In the genomic region with DNA sequence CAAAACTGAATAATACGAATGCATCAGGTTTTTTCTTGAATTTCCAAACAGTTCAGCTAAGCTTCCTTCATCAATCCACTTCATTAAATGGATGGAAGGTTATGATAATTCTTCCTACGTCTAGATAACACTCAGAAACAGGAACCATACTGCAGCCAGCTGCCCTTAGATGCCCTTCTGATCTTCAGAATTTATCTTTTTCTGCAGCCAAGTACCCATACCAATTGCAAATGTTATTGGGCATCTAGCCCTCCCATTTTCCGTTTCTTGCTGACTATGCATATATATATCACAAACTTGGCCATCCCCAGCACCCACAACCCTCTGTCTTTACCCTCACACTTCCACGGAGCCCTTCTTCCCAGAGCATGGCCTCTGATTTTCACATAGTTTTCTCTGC, we compare ENCODE assay signal across 19 mouse cellular contexts. TPM values are rescaled to one million over a fixed set of nuclear protein-coding genes. Genes with fewer than 3 reads are reported as not detected.
A peak's percentile ranks its signal among the peaks of the same experiment; 100 is the strongest.
DNase-seq lines count a peak whose midpoint lies in the region; ATAC-seq and TF ChIP-seq lines count a peak whose summit lies in the region.
"Had no signal": no experiment of that assay in that cellular context is flagged by ENCODE, and none has a peak within 500 bp of the region (broad histone marks: within the 10 kb centered on the region; RNA-seq: fewer than 3 reads in every experiment).

No protein-coding gene starts in this region.

- H3K4me2 ChIP-seq in CH12.LX (ENCODE audit: insufficient read depth, low read depth, poor library complexity, severe bottlenecking) = no peak overlapping the region
- peak overlapping the region; percentile 46 for H3K4me2 ChIP-seq in liver, embryonic 13.5 days
- H3K4me2 ChIP-seq in liver, postnatal 0 days (ENCODE audit: low read depth, low read length) = no peak overlapping the region
- H3K4me2 ChIP-seq: embryonic facial prominence, embryonic 12.5 days; forebrain, embryonic 15.5 days; heart, embryonic 13.5 days; hindbrain, embryonic 12.5 days had no signal

- no peak overlapping the region for H3K27ac ChIP-seq in CH12.LX (ENCODE audit: insufficient read depth, low read depth)
- H3K27ac ChIP-seq in liver, embryonic 13.5 days = peak overlapping the region; percentile 71
- H3K27ac ChIP-seq in liver, postnatal 0 days (ENCODE audit: low read depth) = 0 out of 2 replicates have a peak overlapping the region, but pooled peaks have one; percentile 31
- H3K27ac ChIP-seq: embryonic facial prominence, embryonic 12.5 days; forebrain, embryonic 15.5 days; heart, embryonic 13.5 days; hindbrain, embryonic 12.5 days had no signal

- H3K79me2 ChIP-seq in CH12.LX (replicated peaks; ENCODE audit: control insufficient read depth, extremely low read depth, insufficient read depth, poor library complexity, severe bottlenecking) = no peaks in the 10 kb centered on the region

- no peak overlapping the region for H3K9ac ChIP-seq in CH12.LX (ENCODE audit: insufficient read depth, low read depth)
- 0 out of 2 replicates have a peak overlapping the region, but pooled peaks have one; percentile 39 for H3K9ac ChIP-seq in liver, embryonic 13.5 days
- no peak overlapping the region for H3K9ac ChIP-seq in liver, postnatal 0 days (replicated peaks)
- H3K9ac ChIP-seq: embryonic facial prominence, embryonic 12.5 days; forebrain, embryonic 15.5 days; heart, embryonic 13.5 days; hindbrain, embryonic 12.5 days had no signal

- in situ Hi-C loops in CH12.LX (cut with MboI; ENCODE audit: low pct_ligation_motif_present, low pct_unique_long_range_greater_than_20kb, low sequenced_read_pairs) = no loop called here

- ATAC-seq in G1E (ENCODE audit: extremely low read depth, insufficient number of reproducible peaks, low FRiP score, poor library complexity, severe bottlenecking) = peak; percentile 62
- no peak for ATAC-seq in liver, embryonic 13.5 days (ENCODE audit: low read depth)
- ATAC-seq in liver, postnatal 0 days = no peak
- ATAC-seq: forebrain, embryonic 15.5 days; hindbrain, embryonic 16.5 days had no signal

- no peak for TF ChIP-seq EP300 in CH12.LX (IDR thresholded peaks at IDR 0.05; ENCODE audit: low read length)
- no peak for TF ChIP-seq EP300 in liver, postnatal 0 days (IDR thresholded peaks at IDR 0.05; ENCODE audit: low read depth)

- H3K4me1 ChIP-seq in CH12.LX (ENCODE audit: control insufficient read depth in 1 of 2, insufficient read depth in 2 of 2) (peaks cover 26 to 53% of the 10 kb centered on the region in 2 experiments), G1E (ENCODE audit: insufficient read depth, low read depth, low read length) (peaks cover 86% of the 10 kb centered on the region)
- H3K4me1 ChIP-seq in liver, embryonic 13.5 days (replicated peaks) = peaks cover 84% of the 10 kb centered on the region
- peaks cover 6% of the 10 kb centered on the region; the same call in 1 of the 2 replicates for H3K4me1 ChIP-seq in liver, postnatal 0 days (ENCODE audit: insufficient read depth)
- H3K4me1 ChIP-seq: embryonic facial prominence, embryonic 12.5 days; forebrain, embryonic 15.5 days; hindbrain, embryonic 12.5 days had no signal

- no peak for TF ChIP-seq POLR2A in CH12.LX (IDR thresholded peaks at IDR 0.05; ENCODE audit: low read depth, low read length)

- dilution Hi-C loops in CH12.LX (cut with MboI; ENCODE audit: extremely low pct_ligation_motif_present, extremely low pct_unique_long_range_greater_than_20kb, low sequenced_read_pairs) = no loop called here

- no peaks in the 10 kb centered on the region for H3K27me3 ChIP-seq in CH12.LX (replicated peaks)
- H3K27me3 ChIP-seq in G1E (ENCODE audit: insufficient read depth, low read length) = no peaks in the 10 kb centered on the region
- H3K27me3 ChIP-seq in liver, embryonic 13.5 days = no peaks in the 10 kb centered on the region
- H3K27me3 ChIP-seq in liver, postnatal 0 days (ENCODE audit: insufficient read depth, low read length) = no peaks in the 10 kb centered on the region
- H3K27me3 ChIP-seq: embryonic facial prominence, embryonic 12.5 days; forebrain, embryonic 15.5 days; heart, embryonic 13.5 days; hindbrain, embryonic 12.5 days had no signal

- DNase-seq in CH12.LX (ENCODE audit: extremely low read depth) (no peak), G1E (ENCODE audit: low spot score) (no peak)
- no peak for DNase-seq in liver, embryonic 13.5 days
- DNase-seq in liver, postnatal 0 days = no peak
- no peak for DNase-seq in right cerebral cortex, adult 2 months (ENCODE audit: low spot score in 2 of 2)
- no peak for DNase-seq in urinary bladder, adult 18-20 months (ENCODE audit: low spot score in 2 of 2)
- DNase-seq in adrenal gland, adult 8-10 months = no peak
- no peak for DNase-seq in cerebellum, postnatal 10 days
- DNase-seq: adrenal gland, adult 2 months; adrenal gland, postnatal 36 days; cerebellum, adult 8-10 months; cerebellum, postnatal 25 days; gastrocnemius, postnatal 25 days; heart, postnatal 4 days had no signal

- TF ChIP-seq CTCF in CH12.LX (conservative IDR thresholded peaks at IDR 0.05 in 1 of 2, IDR thresholded peaks at IDR 0.05 in 1 of 2; ENCODE audit: low read depth in 2 of 2, low read length in 2 of 2) = no peak
- no peak for TF ChIP-seq CTCF in G1E (IDR thresholded peaks at IDR 0.05; ENCODE audit: low read depth, low read length)
- no peak for TF ChIP-seq CTCF in liver, postnatal 0 days (IDR thresholded peaks at IDR 0.05; ENCODE audit: low read depth)

- no peak for TF ChIP-seq RAD21 in CH12.LX (IDR thresholded peaks at IDR 0.05; ENCODE audit: low read depth, low read length)

- H3K4me3 ChIP-seq in CH12.LX (replicated peaks in 1 of 3; ENCODE audit: low read depth in 2 of 3, low read length in 2 of 3, poor library complexity in 1 of 3) (no peak overlapping the region), G1E (ENCODE audit: low read depth, low read length) (peak overlapping the region; percentile 42; the same call in 1 of the 2 replicates)
- H3K4me3 ChIP-seq in liver, embryonic 13.5 days (replicated peaks) = no peak overlapping the region
- H3K4me3 ChIP-seq in liver, postnatal 0 days (ENCODE audit: low read depth, low read length) = no peak overlapping the region
- H3K4me3 ChIP-seq: embryonic facial prominence, embryonic 12.5 days; forebrain, embryonic 15.5 days; heart, embryonic 13.5 days; hindbrain, embryonic 12.5 days had no signal

- peaks cover 1 to 6% of the 10 kb centered on the region in 2 experiments for H3K36me3 ChIP-seq in CH12.LX (replicated peaks in 1 of 2; ENCODE audit: control insufficient read depth in 1 of 2, insufficient read depth in 1 of 2, low read length in 1 of 2)
- H3K36me3 ChIP-seq in G1E (replicated peaks) = peaks cover 14% of the 10 kb centered on the region
- no peaks in the 10 kb centered on the region for H3K36me3 ChIP-seq in liver, embryonic 13.5 days
- peaks cover 3% of the 10 kb centered on the region; the same call in 1 of the 2 replicates for H3K36me3 ChIP-seq in liver, postnatal 0 days (replicated peaks; ENCODE audit: insufficient read depth, low read length)
- H3K36me3 ChIP-seq: embryonic facial prominence, embryonic 12.5 days; forebrain, embryonic 15.5 days; heart, embryonic 13.5 days; hindbrain, embryonic 12.5 days had no signal

- H3K9me3 ChIP-seq in CH12.LX (replicated peaks; ENCODE audit: low read length) = no peaks in the 10 kb centered on the region
- no peaks in the 10 kb centered on the region for H3K9me3 ChIP-seq in G1E (replicated peaks)
- no peaks in the 10 kb centered on the region for H3K9me3 ChIP-seq in liver, embryonic 13.5 days (replicated peaks)
- H3K9me3 ChIP-seq in liver, postnatal 0 days (ENCODE audit: low read length) = no peaks in the 10 kb centered on the region
- H3K9me3 ChIP-seq: embryonic facial prominence, embryonic 12.5 days; forebrain, embryonic 15.5 days; heart, embryonic 13.5 days; hindbrain, embryonic 12.5 days had no signal

- 21% methylated on average over 4 of the region's 4 CpGs for WGBS in liver, embryonic 13.5 days (ENCODE audit: insufficient replicate concordance)
- 49% methylated on average over 4 of the region's 4 CpGs for whole genome bisulfite sequencing in liver, postnatal 0 days (ENCODE audit: insufficient replicate concordance)

TF ChIP-seq in CH12.LX, 34 proteins besides CTCF, POLR2A, EP300 and RAD21:
- TF ChIP-seq MAFK (IDR thresholded peaks at IDR 0.05; ENCODE audit: insufficient replicate concordance, low read length) = peak; percentile 83
- TF ChIP-seq ZC3H11A (IDR thresholded peaks at IDR 0.05; ENCODE audit: low read depth, low read length) = no peak

RNA-seq across cellular contexts. Expression of gene Nmrk1, which starts 18.2 kb away (rescaled TPM):
- 9.1 and 9.8 TPM in 2 replicates for total RNA-seq in CH12.LX (2012; rRNA removed)
- 10.1 and 10.2 TPM in 2 replicates for total RNA-seq in CH12.LX (2014; rRNA removed)
- polyA plus RNA-seq in CH12.LX (2012; ENCODE audit: insufficient read length, low read depth) = 7.5 and 9.7 TPM in 2 replicates
- total RNA-seq in G1E (2014; fragmentation: Nextera tagmentation) = 45.7 and 51.4 TPM in 2 replicates
- total RNA-seq in G1E (2017) = 37.5 and 41.3 TPM in 2 replicates
- 2.2 and 3.6 TPM in 2 replicates for polyA plus RNA-seq in G1E (2012)
- polyA plus RNA-seq in liver, embryonic 13.5 days (2015; fragmentation: Nextera tagmentation; extraction: Ambion mirVana) = 6.8 TPM in 2 replicates
- polyA plus RNA-seq in liver, postnatal 0 days (2015; fragmentation: Nextera tagmentation; extraction: Ambion mirVana) = 10.9 and 12.6 TPM in 2 replicates
- 10 to 100 TPM in 3 of 4 experiments, 1 to 10 TPM in 1; 9.3 to 32.3 (median 16.8) TPM for total RNA-seq in adrenal gland, adult 8-10 months (2022)

RNA-seq across cellular contexts. Expression of gene Ostf1, which starts 18.3 kb away (rescaled TPM):
- 122 and 131 TPM in 2 replicates for total RNA-seq in CH12.LX (2012; rRNA removed)
- total RNA-seq in CH12.LX (2014; rRNA removed) = 175 and 188 TPM in 2 replicates
- polyA plus RNA-seq in CH12.LX (2012; ENCODE audit: insufficient read length, low read depth) = 110 and 125 TPM in 2 replicates
- 88.0 and 114 TPM in 2 replicates for total RNA-seq in G1E (2014; fragmentation: Nextera tagmentation)
- total RNA-seq in G1E (2017) = 322 and 331 TPM in 2 replicates
- 281 and 378 TPM in 2 replicates for polyA plus RNA-seq in G1E (2012)
- 63.7 and 64.5 TPM in 2 replicates for polyA plus RNA-seq in liver, embryonic 13.5 days (2015; fragmentation: Nextera tagmentation; extraction: Ambion mirVana)
- 87.5 and 93.7 TPM in 2 replicates for polyA plus RNA-seq in liver, postnatal 0 days (2015; fragmentation: Nextera tagmentation; extraction: Ambion mirVana)
- 100 to 1,000 TPM; 100 to 119 (median 114) TPM for total RNA-seq in adrenal gland, adult 8-10 months (2022)

RNA-seq across cellular contexts. Expression of gene Carnmt1, which starts 20.6 kb away (rescaled TPM):
- total RNA-seq in CH12.LX (2012; rRNA removed) = 17.6 and 29.3 TPM in 2 replicates
- 41.7 and 45.0 TPM in 2 replicates for total RNA-seq in CH12.LX (2014; rRNA removed)
- polyA plus RNA-seq in CH12.LX (2012; ENCODE audit: insufficient read length, low read depth) = 27.2 and 47.1 TPM in 2 replicates
- total RNA-seq in G1E (2014; fragmentation: Nextera tagmentation) = 51.8 and 61.0 TPM in 2 replicates
- total RNA-seq in G1E (2017) = 90.5 and 94.5 TPM in 2 replicates
- polyA plus RNA-seq in G1E (2012) = 18.2 and 23.2 TPM in 2 replicates
- 24.7 and 25.6 TPM in 2 replicates for polyA plus RNA-seq in liver, embryonic 13.5 days (2015; fragmentation: Nextera tagmentation; extraction: Ambion mirVana)
- polyA plus RNA-seq in liver, postnatal 0 days (2015; fragmentation: Nextera tagmentation; extraction: Ambion mirVana) = 13.2 and 15.5 TPM in 2 replicates
- 10 to 100 TPM; 19.0 to 23.3 (median 22.1) TPM for total RNA-seq in adrenal gland, adult 8-10 months (2022)
